Mouse (Mus musculus): Measurements from ENCODE around the gene Kbtbd6.
"Not testable (repeated sequence)": the region's sequence is repeated elsewhere in the genome, so short reads cannot be mapped to it uniquely, and the experiment has no call there.

Gene Kbtbd6

GRCm38 (mm10) chr14:79451681-79452590 is at the start of gene Kbtbd6:
Kbtbd6 (plus strand) TSS chr14:79451835.
- peak; percentile 91 for DNase-seq (ENCODE audit: low spot score)

- no peak for DNase-seq (ENCODE audit: low spot score)
Observed at GRCm38 (mm10) chr14:79407641-79408040, 44.0 kb upstream of the Kbtbd6 start.

GRCm38 (mm10) chr14:79409278-79409830 is 42.3 kb upstream of the Kbtbd6 start:
- no peak for DNase-seq (ENCODE audit: low spot score)

GRCm38 (mm10) chr14:79410662-79411061 is 41.0 kb upstream of the Kbtbd6 start:
- no peak for DNase-seq (ENCODE audit: low spot score)

GRCm38 (mm10) chr14:79413121-79413520 is 38.5 kb upstream of the Kbtbd6 start:
- no peak for DNase-seq (ENCODE audit: low spot score)

- DNase-seq (ENCODE audit: low spot score) = no peak
Observed at GRCm38 (mm10) chr14:79420083-79420685, 31.5 kb upstream of the Kbtbd6 start.

- DNase-seq (ENCODE audit: low spot score) = peak; percentile 93
Observed at GRCm38 (mm10) chr14:79425979-79426729, 25.5 kb upstream of the Kbtbd6 start, which contains the start of gene Kbtbd7. Kbtbd7 (plus strand) TSS chr14:79426511.

- DNase-seq (ENCODE audit: low spot score) = not testable (repeated sequence)
Observed at GRCm38 (mm10) chr14:79426730-79427365, 24.8 kb upstream of the Kbtbd6 start.

- no peak for DNase-seq (ENCODE audit: low spot score)
Observed at GRCm38 (mm10) chr14:79434068-79434467, 17.6 kb upstream of the Kbtbd6 start.

- DNase-seq (ENCODE audit: low spot score) = no peak
Observed at GRCm38 (mm10) chr14:79440655-79441054, 11.0 kb upstream of the Kbtbd6 start.

GRCm38 (mm10) chr14:79441441-79441840 is 10.2 kb upstream of the Kbtbd6 start:
- no peak for DNase-seq (ENCODE audit: low spot score)

- no peak for DNase-seq (ENCODE audit: low spot score)
Observed at GRCm38 (mm10) chr14:79444601-79445000, 7.0 kb upstream of the Kbtbd6 start.

GRCm38 (mm10) chr14:79445055-79445620 is 6.5 kb upstream of the Kbtbd6 start:
- no peak for DNase-seq (ENCODE audit: low spot score)

GRCm38 (mm10) chr14:79452591-79452934 is 928 bp downstream of the Kbtbd6 start:
- not testable (repeated sequence) for DNase-seq (ENCODE audit: low spot score)

- DNase-seq (ENCODE audit: low spot score) = no peak
Observed at GRCm38 (mm10) chr14:79460401-79460800, 8.8 kb downstream of the Kbtbd6 start.

- no peak for DNase-seq (ENCODE audit: low spot score)
Observed at GRCm38 (mm10) chr14:79460988-79461387, 9.4 kb downstream of the Kbtbd6 start.

GRCm38 (mm10) chr14:79465623-79466022 is 14.0 kb downstream of the Kbtbd6 start:
- no peak for DNase-seq (ENCODE audit: low spot score)

- peak; percentile 45 for DNase-seq (ENCODE audit: low spot score)
Observed at GRCm38 (mm10) chr14:79467621-79468020, 16.0 kb downstream of the Kbtbd6 start.

GRCm38 (mm10) chr14:79473384-79473783 is 21.7 kb downstream of the Kbtbd6 start:
- DNase-seq (ENCODE audit: low spot score) = no peak

- peak; percentile 76 for DNase-seq (ENCODE audit: low spot score)
Observed at GRCm38 (mm10) chr14:79480624-79481338, 29.1 kb downstream of the Kbtbd6 start, which contains the start of gene Elf1. Elf1 (plus strand) TSS chr14:79481194.

Measured in c-Kit-positive CD71-positive TER-119-positive erythroid progenitor cells, embryonic 14.5 days (primary cell).